Mouse (Mus musculus): ENCODE measurements at regions not wholly inside any gene's neighbourhood (a gene's known extent, or its start where the extent isn't known, plus 50 kb on each side); places are given as distances from the start of the nearest gene placed in this dataset.
"Not testable (repeated sequence)": the region's sequence is repeated elsewhere in the genome, so short reads cannot be mapped to it uniquely, and the experiment has no call there.

GRCm38 (mm10) chr14:53034940-53035339, 539.4 kb upstream of the Olfr1507 start:
- not testable (repeated sequence) for TF ChIP-seq CTCF, EP300 (IDR thresholded peaks at IDR 0.05; ENCODE audit: low read depth)
